Mouse (Mus musculus): Measurements from ENCODE around the gene Cmtm1.

GRCm38 (mm10) chr8:104313311-104313710 lies 3.4 kb upstream of the Cmtm1 start:
- TF ChIP-seq CTCF (IDR thresholded peaks at IDR 0.05; ENCODE audit: borderline replicate concordance, insufficient read depth, low read length), result no peak
- no peak for TF ChIP-seq POLR2A (IDR thresholded peaks at IDR 0.05; ENCODE audit: low read depth, low read length)
